ENCODE assay signal across 24 mouse cellular contexts in genomic region chr14:61558901-61559300, GRCm38 (mm10). TPM values are rescaled to one million over a fixed set of nuclear protein-coding genes. Genes with fewer than 3 reads are reported as not detected.
DNase-seq lines count a peak whose midpoint lies in the region; ATAC-seq and TF ChIP-seq lines count a peak whose summit lies in the region.
"Had no signal": no experiment of that assay in that cellular context is flagged by ENCODE, and none has a peak within 500 bp of the region (broad histone marks: within the 10 kb centered on the region; RNA-seq: fewer than 3 reads in every experiment).

No protein-coding gene starts in this region.

- TF ChIP-seq EP300 in stomach, postnatal 0 days (optimal IDR thresholded peaks at IDR 0.05), result no peak

- no peak overlapping the region for H3K27ac ChIP-seq in kidney, adult 2 months (ENCODE audit: insufficient read depth, low read depth, low read length)
- peak overlapping the region; percentile 49 for H3K27ac ChIP-seq in stomach, postnatal 0 days (replicated peaks)
- H3K27ac ChIP-seq: embryonic facial prominence, embryonic 10.5 days; embryonic facial prominence, embryonic 12.5 days; forebrain, embryonic 13.5 days; forebrain, embryonic 15.5 days had no signal

- no peaks in the 10 kb centered on the region for H3K9me3 ChIP-seq in stomach, postnatal 0 days (ENCODE audit: control insufficient read depth, low read length)
- H3K9me3 ChIP-seq: embryonic facial prominence, embryonic 10.5 days; embryonic facial prominence, embryonic 12.5 days; forebrain, embryonic 13.5 days; forebrain, embryonic 15.5 days; G1E had no signal

- no peaks in the 10 kb centered on the region for H3K27me3 ChIP-seq in kidney, adult 2 months (replicated peaks; ENCODE audit: control insufficient read depth, insufficient read depth, low read length)
- no peaks in the 10 kb centered on the region for H3K27me3 ChIP-seq in stomach, postnatal 0 days (ENCODE audit: control insufficient read depth, insufficient read depth, low read length)
- H3K27me3 ChIP-seq: embryonic facial prominence, embryonic 12.5 days; forebrain, embryonic 15.5 days; Patski had no signal

- no peaks in the 10 kb centered on the region for H3K36me3 ChIP-seq in kidney, adult 2 months (ENCODE audit: control insufficient read depth, insufficient read depth, low read length)
- no peaks in the 10 kb centered on the region for H3K36me3 ChIP-seq in stomach, postnatal 0 days (ENCODE audit: control insufficient read depth, insufficient read depth, low read length)
- H3K36me3 ChIP-seq: embryonic facial prominence, embryonic 10.5 days; embryonic facial prominence, embryonic 12.5 days; forebrain, embryonic 15.5 days; G1E had no signal

- no peak overlapping the region for H3K4me2 ChIP-seq in stomach, postnatal 0 days (replicated peaks; ENCODE audit: low read depth)
- H3K4me2 ChIP-seq: embryonic facial prominence, embryonic 12.5 days; forebrain, embryonic 13.5 days; forebrain, embryonic 15.5 days had no signal

- H3K9ac ChIP-seq in stomach, postnatal 0 days (ENCODE audit: low read length), result no peak overlapping the region
- H3K9ac ChIP-seq: embryonic facial prominence, embryonic 12.5 days; forebrain, embryonic 13.5 days; forebrain, embryonic 15.5 days had no signal

- peak; percentile 8 for DNase-seq in cerebellum, adult 11-12 months
- DNase-seq in cerebellum, postnatal 36 days, result no peak
- peak; percentile 7 for DNase-seq in kidney, adult 2 months
- DNase-seq in kidney, adult 9 months, result no peak
- DNase-seq in urinary bladder, postnatal 14 days (ENCODE audit: low spot score), result peak; percentile 11
- DNase-seq in urinary bladder, postnatal 10 days (ENCODE audit: low spot score), result no peak
- DNase-seq in stomach, postnatal 0 days (ENCODE audit: low spot score), result peak; percentile 67
- DNase-seq in spleen, postnatal 4 days (ENCODE audit: low spot score in 2 of 2), result no peak
- DNase-seq: adrenal gland, adult 8-10 months; adrenal gland, postnatal 14 days; adrenal gland, postnatal 36 days; B cell, adult 2 months; cerebellum, adult 18-20 months; cerebellum, adult 8-10 months; cerebellum, adult 9-11 months; cerebellum, postnatal 14 days had no signal

- TF ChIP-seq CTCF in kidney, adult 2 months (conservative IDR thresholded peaks at IDR 0.05; ENCODE audit: insufficient read depth, insufficient read length, low read depth, low read length), result no peak
- no peak for TF ChIP-seq CTCF in stomach, postnatal 0 days (IDR thresholded peaks at IDR 0.05; ENCODE audit: low read depth)

- TF ChIP-seq POLR2A in kidney, adult 2 months (IDR thresholded peaks at IDR 0.05; ENCODE audit: low read depth, low read length), result no peak

- peak; percentile 38; the same call in 1 of the 2 replicates for ATAC-seq in stomach, postnatal 0 days (ENCODE audit: low FRiP score, low TSS enrichment)
- ATAC-seq: activated CD4-positive, CD25-positive, alpha-beta regulatory T cell, adult 4 months; CD4-positive, CD25-positive, alpha-beta regulatory T cell, adult 4 months; forebrain, embryonic 13.5 days; forebrain, embryonic 15.5 days; Patski had no signal

- WGBS in kidney, adult 2 months, result 93% methylated on average over 6 of the region's 6 CpGs
- WGBS in stomach, postnatal 0 days, result 57% methylated on average over 6 of the region's 6 CpGs

- no peak overlapping the region for H3K4me3 ChIP-seq in kidney, adult 2 months (ENCODE audit: insufficient read depth, low read depth, low read length)
- H3K4me3 ChIP-seq in stomach, postnatal 0 days (ENCODE audit: low read depth, low read length), result no peak overlapping the region
- H3K4me3 ChIP-seq: embryonic facial prominence, embryonic 10.5 days; embryonic facial prominence, embryonic 12.5 days; forebrain, embryonic 13.5 days; forebrain, embryonic 15.5 days had no signal

- H3K4me1 ChIP-seq in kidney, adult 2 months (ENCODE audit: control insufficient read depth, insufficient read depth, low read length), result no peaks in the 10 kb centered on the region
- H3K4me1 ChIP-seq in stomach, postnatal 0 days (replicated peaks; ENCODE audit: control insufficient read depth, insufficient read depth), result no peaks in the 10 kb centered on the region
- H3K4me1 ChIP-seq: embryonic facial prominence, embryonic 12.5 days had no signal

RNA-seq across cellular contexts. Expression of gene Spryd7, which starts 2.2 kb away (rescaled TPM):
- 9.5 and 9.7 TPM in 2 replicates for polyA plus RNA-seq in kidney, adult 2 months (2012; rRNA removed)
- polyA plus RNA-seq in stomach, postnatal 0 days (2015; fragmentation: Nextera tagmentation; extraction: Ambion mirVana), result 31.0 and 31.6 TPM in 2 replicates

RNA-seq across cellular contexts. Expression of gene Trim13, which starts 39.1 kb away (rescaled TPM):
- polyA plus RNA-seq in kidney, adult 2 months (2012; rRNA removed), result 5.0 and 5.3 TPM in 2 replicates
- 25.6 and 26.1 TPM in 2 replicates for polyA plus RNA-seq in stomach, postnatal 0 days (2015; fragmentation: Nextera tagmentation; extraction: Ambion mirVana)

RNA-seq across cellular contexts. Expression of gene Kcnrg, which starts 48.4 kb away (rescaled TPM):
- polyA plus RNA-seq in kidney, adult 2 months (2012; rRNA removed), result 0.09 and 0.12 TPM in 2 replicates
- polyA plus RNA-seq in stomach, postnatal 0 days (2015; fragmentation: Nextera tagmentation; extraction: Ambion mirVana), result 0.29 TPM in 2 replicates
- polyA plus RNA-seq: G1E had no signal

Comparison
In these comparisons a context has a peak if more than half of its experiments do, and no peak if none do; other contexts are left out.
1. DNase-seq: peak in cerebellum, adult 11-12 months (single experiment), kidney, adult 2 months (single experiment), urinary bladder, postnatal 14 days (single experiment) and stomach, postnatal 0 days (single experiment); none in cerebellum, postnatal 36 days (0 of 2), kidney, adult 9 months (single experiment), urinary bladder, postnatal 10 days (single experiment) and spleen, postnatal 4 days (0 of 2).